Mouse (Mus musculus) neural tube, postnatal 0 days (tissue): ENCODE measurements around the gene Elmod3. TPM values are rescaled to one million over a fixed set of nuclear protein-coding genes. Genes with fewer than 3 reads are reported as not detected.

Experiments used
- polyA plus RNA-seq: library from polyadenylated mRNA; unstranded; fragments of >200 nt; fragmentation: Nextera tagmentation; extraction: Ambion mirVana; gene quantifications from 2 replicates; pipeline ENCODE4 v1.2.1, GENCODE M21; 2015

The Elmod3 gene
- 18.0 and 18.6 TPM in 2 replicates for polyA plus RNA-seq

GRCm38 (mm10) chr6:72597956-72598753 is at the start of gene Elmod3, which contains the start of gene Retsat:
Gene Elmod3, minus strand, starts transcription at chr6:72598413.
Gene Retsat, plus strand, starts transcription at chr6:72598475.

GRCm38 (mm10) chr6:72616643-72617288 is 18.6 kb upstream of the Elmod3 start, which contains the start of gene Tgoln1:
Gene Tgoln1, minus strand, starts transcription at chr6:72617000.

GRCm38 (mm10) chr6:72544283-72544987 is 53.8 kb downstream of the Elmod3 start, which contains the start of gene Capg:
Gene Capg, plus strand, starts transcription at chr6:72544391.

GRCm38 (mm10) chr6:72521607-72522006 is 76.6 kb downstream of the Elmod3 start, which contains the start of gene Sh2d6:
Gene Sh2d6, minus strand, starts transcription at chr6:72521707.

Other genes starting within 250 kb of the Elmod3 start
- 21.6 and 25.5 TPM in 2 replicates for gene Tmem150a, start 243.0 kb downstream of the Elmod3 start, polyA plus RNA-seq
- 154 and 155 TPM in 2 replicates for gene Rnf181, start 231.5 kb downstream of the Elmod3 start, polyA plus RNA-seq
- gene Vamp5, start 217.9 kb downstream of the Elmod3 start, polyA plus RNA-seq: 22.7 and 27.5 TPM in 2 replicates
- gene Vamp8, start 207.7 kb downstream of the Elmod3 start, polyA plus RNA-seq: 29.8 and 33.5 TPM in 2 replicates
- gene Ggcx, start 184.1 kb downstream of the Elmod3 start, polyA plus RNA-seq: 13.2 and 15.4 TPM in 2 replicates
- gene Mat2a, start 158.9 kb downstream of the Elmod3 start, polyA plus RNA-seq: 248 and 259 TPM in 2 replicates
- 0.24 and 0.62 TPM in 2 replicates for gene Sh2d6, start 76.7 kb downstream of the Elmod3 start, polyA plus RNA-seq
- 19.4 and 21.5 TPM in 2 replicates for gene Capg, start 54.0 kb downstream of the Elmod3 start, polyA plus RNA-seq
- 9.4 and 10.7 TPM in 2 replicates for gene Retsat, start 62 bp upstream of the Elmod3 start, polyA plus RNA-seq
- gene Tgoln1, start 18.6 kb upstream of the Elmod3 start, polyA plus RNA-seq: 34.5 and 35.1 TPM in 2 replicates
- gene Tcf7l1, start 190.8 kb upstream of the Elmod3 start, polyA plus RNA-seq: 7.2 and 7.8 TPM in 2 replicates